Mouse (Mus musculus): ENCODE results near the gene A230050P20Rik. TPM values are rescaled to one million over a fixed set of nuclear protein-coding genes. Genes with fewer than 3 reads are reported as not detected.

Gene A230050P20Rik
- polyA plus RNA-seq, 1 experiment from 2014 or later = 18.8 TPM

GRCm38 (mm10) chr9:20879097-20879792, 10.8 kb downstream of the A230050P20Rik start, which contains the start of gene Angptl6:
Angptl6 (minus strand) TSS chr9:20879727.
- peak within 1 kb of the TSS; percentile 95 for H3K27ac ChIP-seq (ENCODE audit: low read length)

GRCm38 (mm10) chr9:20886563-20886962, 18.1 kb downstream of the A230050P20Rik start:
- WGBS = 98% methylated on average over 2 of the region's 2 CpGs
- Histone ChIP-seq H3K36me3 (ENCODE audit: insufficient read depth, low read length) (peaks cover 22% of the 10 kb centered on the region), H3K4me3 (ENCODE audit: low read length) (no peak overlapping the region), H3K9me3 (ENCODE audit: low read length) (no peaks in the 10 kb centered on the region), H3K9ac (replicated peaks; ENCODE audit: low read length) (no peak overlapping the region), H3K4me2 (replicated peaks; ENCODE audit: low read depth, low read length) (no peak overlapping the region), H3K4me1 (ENCODE audit: insufficient read depth, low read length) (peaks cover 7% of the 10 kb centered on the region; the same call in 1 of the 2 replicates), H3K27me3 (ENCODE audit: insufficient read depth, low read length) (no peaks in the 10 kb centered on the region), H3K27ac (ENCODE audit: low read length) (no peak overlapping the region)
- ATAC-seq (ENCODE audit: low FRiP score, low TSS enrichment) = no peak

More at GRCm38 (mm10) chr9:20879097-20879792, 10.8 kb downstream of the A230050P20Rik start, which contains the start of gene Angptl6:
- H3K4me2 ChIP-seq (replicated peaks; ENCODE audit: low read depth, low read length) = peak within 1 kb of the TSS; percentile 70
- 0 out of 2 replicates have a peak, but pooled peaks cover 3% of the 10 kb centered on the region for H3K27me3 ChIP-seq (ENCODE audit: insufficient read depth, low read length)
- H3K9me3 ChIP-seq (ENCODE audit: low read length) = no peaks in the 10 kb centered on the region
- H3K36me3 ChIP-seq (ENCODE audit: insufficient read depth, low read length) = no peaks in the 10 kb centered on the region
- H3K4me3 ChIP-seq (ENCODE audit: low read length) = peak within 1 kb of the TSS; percentile 54
- ATAC-seq (ENCODE audit: low FRiP score, low TSS enrichment) = no peak
- WGBS = 88% methylated on average over 13 of the region's 13 CpGs
- peak within 1 kb of the TSS; percentile 83 for H3K9ac ChIP-seq (replicated peaks; ENCODE audit: low read length)
- 0 out of 2 replicates have a peak, but pooled peaks cover 4% of the 10 kb centered on the region for H3K4me1 ChIP-seq (ENCODE audit: insufficient read depth, low read length)

GRCm38 (mm10) chr9:20887191-20887590, 18.7 kb downstream of the A230050P20Rik start:
- Histone ChIP-seq H3K27ac (ENCODE audit: low read length) (no peak overlapping the region), H3K9ac (replicated peaks; ENCODE audit: low read length) (no peak overlapping the region), H3K4me3 (ENCODE audit: low read length) (no peak overlapping the region), H3K4me1 (ENCODE audit: insufficient read depth, low read length) (peaks cover 7% of the 10 kb centered on the region; the same call in 1 of the 2 replicates), H3K27me3 (ENCODE audit: insufficient read depth, low read length) (no peaks in the 10 kb centered on the region), H3K36me3 (ENCODE audit: insufficient read depth, low read length) (peaks cover 29% of the 10 kb centered on the region), H3K9me3 (ENCODE audit: low read length) (no peaks in the 10 kb centered on the region), H3K4me2 (replicated peaks; ENCODE audit: low read depth, low read length) (peak overlapping the region; percentile 84)
- ATAC-seq (ENCODE audit: low FRiP score, low TSS enrichment) = no peak
- 82% methylated on average over 6 of the region's 6 CpGs for WGBS

- ATAC-seq (ENCODE audit: low FRiP score, low TSS enrichment) = peak; percentile 97
- Histone ChIP-seq H3K27me3 (ENCODE audit: insufficient read depth, low read length) (no peaks in the 10 kb centered on the region), H3K4me3 (ENCODE audit: low read length) (peak within 1 kb of the TSS; percentile 98), H3K27ac (ENCODE audit: low read length) (peak within 1 kb of the TSS; percentile 89), H3K36me3 (ENCODE audit: insufficient read depth, low read length) (peaks cover 32% of the 10 kb centered on the region), H3K4me2 (replicated peaks; ENCODE audit: low read depth, low read length) (peak within 1 kb of the TSS; percentile 84), H3K4me1 (ENCODE audit: insufficient read depth, low read length) (peaks cover 7% of the 10 kb centered on the region; the same call in 1 of the 2 replicates), H3K9ac (replicated peaks; ENCODE audit: low read length) (peak within 1 kb of the TSS; percentile 92), H3K9me3 (ENCODE audit: low read length) (no peaks in the 10 kb centered on the region)
- WGBS = 0% methylated on average over 43 of the region's 43 CpGs
Measured at GRCm38 (mm10) chr9:20887704-20888385, 19.4 kb downstream of the A230050P20Rik start, which contains the start of gene Ppan. Ppan (plus strand) TSS chr9:20888175.

GRCm38 (mm10) chr9:20888386-20888765, 19.9 kb downstream of the A230050P20Rik start:
- under 1% methylated on average over 30 of the region's 30 CpGs for WGBS
- Histone ChIP-seq H3K36me3 (ENCODE audit: insufficient read depth, low read length) (peaks cover 36% of the 10 kb centered on the region), H3K4me1 (ENCODE audit: insufficient read depth, low read length) (peaks cover 7% of the 10 kb centered on the region; the same call in 1 of the 2 replicates), H3K27ac (ENCODE audit: low read length) (peak overlapping the region; percentile 89; the same call in 1 of the 2 replicates), H3K27me3 (ENCODE audit: insufficient read depth, low read length) (no peaks in the 10 kb centered on the region), H3K4me2 (replicated peaks; ENCODE audit: low read depth, low read length) (peak overlapping the region; percentile 84), H3K4me3 (ENCODE audit: low read length) (peak overlapping the region; percentile 98), H3K9me3 (ENCODE audit: low read length) (no peaks in the 10 kb centered on the region), H3K9ac (replicated peaks; ENCODE audit: low read length) (peak overlapping the region; percentile 92)
- ATAC-seq (ENCODE audit: low FRiP score, low TSS enrichment) = no peak; the same call in 1 of the 2 replicates

GRCm38 (mm10) chr9:20889185-20890141, 21.0 kb downstream of the A230050P20Rik start:
- Histone ChIP-seq H3K4me3 (ENCODE audit: low read length) (peak overlapping the region; percentile 98; the same call in 1 of the 2 replicates), H3K27me3 (ENCODE audit: insufficient read depth, low read length) (no peaks in the 10 kb centered on the region), H3K9me3 (ENCODE audit: low read length) (no peaks in the 10 kb centered on the region), H3K27ac (ENCODE audit: low read length) (no peak overlapping the region), H3K4me2 (replicated peaks; ENCODE audit: low read depth, low read length) (peak overlapping the region; percentile 84), H3K4me1 (ENCODE audit: insufficient read depth, low read length) (peaks cover 7% of the 10 kb centered on the region; the same call in 1 of the 2 replicates), H3K9ac (replicated peaks; ENCODE audit: low read length) (no peak overlapping the region), H3K36me3 (ENCODE audit: insufficient read depth, low read length) (peaks cover 47% of the 10 kb centered on the region)
- 86% methylated on average over 29 of the region's 29 CpGs for WGBS
- no peak for ATAC-seq (ENCODE audit: low FRiP score, low TSS enrichment)

GRCm38 (mm10) chr9:20890411-20890810, 22.0 kb downstream of the A230050P20Rik start:
- 89% methylated on average over 5 of the region's 5 CpGs for WGBS
- Histone ChIP-seq H3K4me2 (replicated peaks; ENCODE audit: low read depth, low read length) (no peak overlapping the region), H3K4me1 (ENCODE audit: insufficient read depth, low read length) (peaks cover 7% of the 10 kb centered on the region; the same call in 1 of the 2 replicates), H3K27ac (ENCODE audit: low read length) (no peak overlapping the region), H3K27me3 (ENCODE audit: insufficient read depth, low read length) (no peaks in the 10 kb centered on the region), H3K9me3 (ENCODE audit: low read length) (no peaks in the 10 kb centered on the region), H3K36me3 (ENCODE audit: insufficient read depth, low read length) (peaks cover 56% of the 10 kb centered on the region), H3K9ac (replicated peaks; ENCODE audit: low read length) (no peak overlapping the region), H3K4me3 (ENCODE audit: low read length) (no peak overlapping the region)
- ATAC-seq (ENCODE audit: low FRiP score, low TSS enrichment) = no peak

- no peak overlapping the region for H3K9ac ChIP-seq (replicated peaks; ENCODE audit: low read length)
- no peak overlapping the region for H3K27ac ChIP-seq (ENCODE audit: low read length)
- H3K4me1 ChIP-seq (ENCODE audit: insufficient read depth, low read length) = peaks cover 7% of the 10 kb centered on the region; the same call in 1 of the 2 replicates
- H3K4me3 ChIP-seq (ENCODE audit: low read length) = no peak overlapping the region
- no peak for ATAC-seq (ENCODE audit: low FRiP score, low TSS enrichment)
- 68% methylated on average over 26 of the region's 26 CpGs for WGBS
- H3K9me3 ChIP-seq (ENCODE audit: low read length) = no peaks in the 10 kb centered on the region
- H3K4me2 ChIP-seq (replicated peaks; ENCODE audit: low read depth, low read length) = no peak overlapping the region
- H3K27me3 ChIP-seq (ENCODE audit: insufficient read depth, low read length) = no peaks in the 10 kb centered on the region
- peaks cover 64% of the 10 kb centered on the region for H3K36me3 ChIP-seq (ENCODE audit: insufficient read depth, low read length)
Measured at GRCm38 (mm10) chr9:20891339-20892103, 23.1 kb downstream of the A230050P20Rik start.
